Mouse (Mus musculus) olfactory bulb, adult 2 months (tissue): ENCODE measurements around the gene Ankrd44.

Experiments
- CTCF ChIP-seq: fragments of 200-500 bp; IDR thresholded peaks from 2 replicates; pipeline ENCODE4 v1.5.1; 2012; ENCODE audit warnings: low read depth, mild to moderate bottlenecking, low read length, moderate library complexity; ENCODE audit not compliant: insufficient read depth
- POLR2A ChIP-seq: fragments of 200-500 bp; IDR thresholded peaks from 2 replicates; pipeline ENCODE4 v1.6.1; 2012; ENCODE audit warnings: mild to moderate bottlenecking, low read depth, low read length, moderate library complexity; ENCODE audit not compliant: insufficient read depth

- no peak for TF ChIP-seq POLR2A
- no peak for TF ChIP-seq CTCF
These were observed 38.3 kb downstream of the Ankrd44 start for GRCm38 (mm10) chr1:54887873-54888272.
